Mouse (Mus musculus) adrenal gland, adult 8-10 months (tissue): Measurements from ENCODE around the gene Ifrd2. TPM values are rescaled to one million over a fixed set of nuclear protein-coding genes. Genes with fewer than 3 reads are reported as not detected.

Source experiments
- DNase-seq: peaks from one replicate; pipeline ENCODE4 v3.0.0; 2022
- total RNA-seq, 4 experiments: library from RNA; stranded (reverse); gene quantifications; 2 replicates each; pipeline ENCODE4 v1.2.4; 2022

Ifrd2 gene
- 10 to 100 TPM; 36.7 to 49.1 (median 39.8) TPM for total RNA-seq

- peak; percentile 98 for DNase-seq
Measured at GRCm38 (mm10) chr9:107586974-107587832, at the start of gene Ifrd2. Gene Ifrd2, plus strand, starts transcription at chr9:107587642.

DNA sequence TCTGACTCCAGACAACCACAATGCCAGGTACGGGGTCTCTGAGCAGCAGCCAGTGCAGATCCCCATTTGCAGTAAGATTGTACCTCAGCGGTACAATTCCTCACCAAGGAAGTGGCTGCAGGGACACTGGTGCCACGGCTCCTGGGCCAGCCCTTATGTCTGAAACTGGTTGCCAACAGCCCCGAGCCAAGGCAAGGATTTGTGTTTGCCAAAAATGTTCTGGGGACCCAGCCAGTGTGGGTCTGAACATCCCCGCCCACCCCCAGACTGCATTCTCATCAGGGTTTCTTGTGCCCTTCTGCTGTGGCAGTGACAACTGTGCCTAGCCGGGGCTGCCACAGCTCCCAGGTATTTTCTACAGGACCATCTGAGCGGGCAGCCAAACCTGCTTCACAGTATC lies 49.2 kb upstream of the Ifrd2 start:
- DNase-seq = no peak

DNA sequence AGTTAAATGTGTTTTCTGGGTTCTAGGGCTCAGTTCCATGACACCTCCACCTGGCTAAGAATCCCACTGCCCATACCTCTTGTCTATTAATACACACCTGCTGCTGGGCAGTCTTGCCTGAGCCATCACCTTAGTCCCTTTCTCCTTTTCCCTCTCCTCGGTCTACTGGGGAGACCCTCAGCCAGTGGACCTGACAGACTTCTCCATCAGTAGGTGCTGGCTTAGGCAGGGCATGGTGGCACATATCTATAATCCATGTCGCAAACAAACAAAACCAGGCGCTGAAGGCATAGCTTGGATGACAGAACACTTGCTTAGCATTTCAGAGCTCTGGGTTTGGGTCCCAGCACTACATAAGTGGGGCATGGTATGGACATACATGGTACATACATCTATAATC lies 48.7 kb upstream of the Ifrd2 start:
- DNase-seq = no peak

DNA sequence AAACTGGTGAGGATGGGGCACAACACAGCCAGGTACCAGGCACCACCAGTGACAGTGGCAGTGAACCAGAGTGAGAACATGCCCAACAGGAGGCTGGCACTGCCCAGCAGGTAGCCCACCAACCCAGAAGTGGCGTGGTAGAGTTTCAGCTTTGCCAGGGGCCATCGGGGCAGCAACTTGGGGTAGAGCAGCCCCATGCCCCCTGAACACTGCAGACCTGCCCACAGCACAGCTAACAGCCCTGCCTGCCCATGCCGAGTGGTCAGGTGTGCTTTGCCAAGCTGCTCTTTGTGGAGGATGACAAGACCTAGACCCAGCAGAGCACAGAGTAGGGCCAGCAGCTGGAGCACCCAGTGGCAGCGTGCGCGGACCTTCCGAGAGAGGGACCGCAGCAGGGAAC lies 47.5 kb upstream of the Ifrd2 start:
- DNase-seq = no peak

GRCm38 (mm10) chr9:107540420-107540819 lies 47.0 kb upstream of the Ifrd2 start:
- no peak for DNase-seq

- no peak for DNase-seq
Measured at GRCm38 (mm10) chr9:107541005-107541404, 46.4 kb upstream of the Ifrd2 start.

- DNase-seq = peak; percentile 93
Measured at GRCm38 (mm10) chr9:107541474-107542351, 45.7 kb upstream of the Ifrd2 start, which contains the start of the genes Cyb561d2 and Nprl2. Gene Cyb561d2, minus strand, starts transcription at chr9:107542193. Gene Nprl2, plus strand, starts transcription at chr9:107542226.

- no peak for DNase-seq
Measured at GRCm38 (mm10) chr9:107542352-107542686, 45.1 kb upstream of the Ifrd2 start.

GRCm38 (mm10) chr9:107542721-107543120 lies 44.7 kb upstream of the Ifrd2 start:
- DNase-seq = no peak

DNA sequence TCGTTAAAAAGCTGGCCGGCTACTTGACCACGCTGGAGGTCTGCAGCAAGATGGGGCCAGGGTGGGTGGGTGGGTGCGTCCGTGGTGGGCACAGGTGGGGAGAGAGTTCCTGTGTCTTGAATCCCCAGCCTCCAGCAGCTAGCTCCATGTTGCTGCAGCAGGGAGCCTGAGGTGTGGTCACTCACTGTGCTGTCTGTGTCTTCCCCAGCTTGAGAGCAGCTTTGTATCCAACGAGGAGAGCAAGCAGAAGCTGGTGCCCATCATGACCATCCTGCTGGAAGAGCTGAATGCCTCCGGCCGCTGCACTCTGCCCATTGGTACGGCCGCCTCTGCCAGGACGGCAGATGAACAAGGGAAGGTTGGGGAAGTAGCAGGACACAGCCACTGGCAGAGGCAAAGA lies 44.1 kb upstream of the Ifrd2 start:
- no peak for DNase-seq

GRCm38 (mm10) chr9:107544196-107544700 lies 43.2 kb upstream of the Ifrd2 start:
- no peak for DNase-seq

DNA sequence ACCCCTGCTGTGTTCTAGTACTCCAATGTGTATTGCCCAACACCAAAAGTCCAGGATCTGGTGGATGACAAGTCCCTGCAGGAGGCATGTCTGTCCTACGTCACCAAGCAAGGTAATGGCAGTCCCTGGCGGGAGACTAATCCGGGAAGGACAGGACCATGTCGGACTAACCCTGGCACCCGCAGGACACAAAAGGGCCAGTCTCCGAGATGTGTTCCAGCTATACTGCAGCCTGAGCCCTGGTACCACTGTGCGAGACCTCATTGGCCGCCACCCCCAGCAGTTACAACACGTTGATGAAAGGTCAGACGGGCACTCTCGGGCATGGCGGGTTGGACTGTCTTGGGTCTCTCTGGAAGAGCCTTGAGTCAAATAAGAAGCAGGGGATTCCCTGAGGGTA lies 42.7 kb upstream of the Ifrd2 start:
- DNase-seq = no peak

GRCm38 (mm10) chr9:107545199-107545598 lies 42.2 kb upstream of the Ifrd2 start:
- DNase-seq = no peak

GRCm38 (mm10) chr9:107545602-107546001 lies 41.8 kb upstream of the Ifrd2 start:
- no peak for DNase-seq

- DNase-seq = peak; percentile 93
Measured at GRCm38 (mm10) chr9:107547026-107547425, 40.4 kb upstream of the Ifrd2 start, which contains the start of gene Zmynd10. Gene Zmynd10, plus strand, starts transcription at chr9:107547298.

- DNase-seq = no peak
Measured at GRCm38 (mm10) chr9:107547957-107548356, 39.5 kb upstream of the Ifrd2 start.

DNA sequence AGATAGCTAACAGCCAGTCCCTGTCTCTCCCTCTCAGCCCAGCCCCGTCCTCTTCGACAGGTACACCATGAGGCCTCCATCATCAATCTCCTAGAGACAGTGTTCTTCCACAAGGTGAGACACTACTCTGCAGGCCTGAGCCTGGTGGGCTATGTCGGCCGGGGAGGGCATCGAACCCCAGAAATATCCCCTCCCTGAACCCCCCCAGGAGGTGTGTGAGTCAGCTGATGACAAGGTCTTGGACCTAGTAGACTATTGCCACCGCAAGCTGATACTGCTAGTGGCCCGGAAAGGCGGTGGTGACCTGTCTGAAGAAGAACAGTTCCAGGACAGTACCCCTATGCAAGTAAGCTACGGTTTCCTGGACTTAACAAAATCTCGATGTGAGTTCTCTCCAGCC lies 38.6 kb upstream of the Ifrd2 start:
- DNase-seq = no peak

GRCm38 (mm10) chr9:107549297-107550074 lies 38.0 kb upstream of the Ifrd2 start:
- DNase-seq = peak; percentile 13

DNA sequence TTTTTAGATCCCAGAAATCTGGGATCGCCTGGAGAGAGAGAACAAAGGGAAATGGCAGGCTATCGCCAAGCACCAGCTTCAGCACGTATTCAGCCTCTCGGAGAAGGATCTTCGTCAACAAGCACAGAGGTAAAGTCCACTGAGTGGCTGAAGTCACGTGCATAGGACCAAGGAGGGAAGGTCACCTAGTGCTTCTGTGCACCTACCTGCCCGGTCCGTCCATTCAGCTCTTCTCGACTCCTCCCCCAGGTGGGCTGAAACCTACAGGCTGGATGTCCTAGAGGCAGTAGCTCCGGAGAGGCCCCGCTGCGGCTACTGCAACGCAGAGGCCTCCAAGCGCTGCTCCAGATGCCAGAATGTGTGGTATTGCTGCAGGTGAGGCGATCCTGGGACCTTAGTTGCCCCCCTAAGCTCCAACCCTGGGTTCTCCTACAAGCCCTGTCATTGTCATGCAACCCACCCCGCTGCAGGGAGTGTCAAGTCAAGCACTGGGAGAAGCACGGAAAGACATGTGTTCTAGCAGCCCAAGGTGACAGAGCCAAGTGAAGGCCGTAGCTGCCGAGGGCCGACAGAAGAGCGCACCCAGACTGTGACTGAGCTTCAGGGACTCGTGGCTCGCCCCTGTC lies 36.8 kb upstream of the Ifrd2 start:
- DNase-seq = peak; percentile 28

DNA sequence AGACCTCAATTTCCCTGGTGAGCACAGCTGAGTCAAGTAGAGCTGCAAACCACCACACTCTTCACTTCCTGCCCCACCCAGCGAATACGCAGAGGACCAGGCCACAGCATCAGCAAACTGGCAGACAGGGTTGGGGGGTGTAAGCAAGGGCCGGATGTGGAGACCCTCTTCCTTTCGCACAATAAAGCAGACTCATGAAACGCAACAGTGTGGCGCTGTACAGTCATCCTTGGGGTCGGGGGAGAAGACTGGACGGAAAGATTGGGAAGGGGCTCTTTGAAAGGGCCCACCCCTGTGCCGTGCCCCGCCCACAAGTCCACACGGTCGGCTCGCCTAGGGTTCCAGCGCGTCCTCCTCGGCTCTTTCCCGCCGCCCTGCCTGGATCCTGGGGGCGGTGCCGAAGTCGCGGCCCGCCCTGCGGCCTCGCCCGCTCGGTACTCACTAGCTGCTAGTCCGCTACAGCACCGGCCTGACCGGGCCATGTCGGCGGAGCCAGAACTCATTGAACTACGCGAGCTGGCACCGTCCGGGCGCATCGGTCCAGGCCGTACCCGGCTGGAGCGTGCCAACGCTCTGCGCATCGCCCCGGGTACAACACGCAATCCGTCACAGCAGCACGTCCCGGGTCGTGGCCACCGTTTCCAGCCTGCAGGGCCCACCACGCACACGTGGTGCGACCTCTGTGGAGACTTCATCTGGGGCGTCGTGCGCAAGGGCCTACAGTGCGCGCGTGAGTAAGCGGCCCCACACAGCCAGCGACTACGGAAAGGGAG lies 36.1 kb upstream of the Ifrd2 start, which contains the start of gene Rassf1:
Rassf1 (plus strand) TSS at position 439 of the 773 bp plus-strand sequence.
- peak; percentile 26 for DNase-seq

GRCm38 (mm10) chr9:107551890-107552355 lies 35.5 kb upstream of the Ifrd2 start:
- no peak for DNase-seq
